Mouse (Mus musculus) adrenal gland, postnatal 36 days (tissue): ENCODE data around the gene Ttyh1. TPM values are rescaled to one million over a fixed set of nuclear protein-coding genes. Genes with fewer than 3 reads are reported as not detected.
"Not testable (repeated sequence)": the region's sequence is repeated elsewhere in the genome, so short reads cannot be mapped to it uniquely, and the experiment has no call there.

Source experiments
- DNase-seq, 2 experiments: peaks; one replicate each; pipeline ENCODE4 v3.0.0; 2021; ENCODE audit warnings: mixed read lengths in 1 of 2
- total RNA-seq, 2 experiments: library from RNA; stranded (reverse); gene quantifications; 2 replicates each; pipeline ENCODE4 v1.2.3; 2021

Gene Ttyh1
- total RNA-seq, 2 experiments from 2014 or later, result 1.9 to 3.5 TPM

DNA sequence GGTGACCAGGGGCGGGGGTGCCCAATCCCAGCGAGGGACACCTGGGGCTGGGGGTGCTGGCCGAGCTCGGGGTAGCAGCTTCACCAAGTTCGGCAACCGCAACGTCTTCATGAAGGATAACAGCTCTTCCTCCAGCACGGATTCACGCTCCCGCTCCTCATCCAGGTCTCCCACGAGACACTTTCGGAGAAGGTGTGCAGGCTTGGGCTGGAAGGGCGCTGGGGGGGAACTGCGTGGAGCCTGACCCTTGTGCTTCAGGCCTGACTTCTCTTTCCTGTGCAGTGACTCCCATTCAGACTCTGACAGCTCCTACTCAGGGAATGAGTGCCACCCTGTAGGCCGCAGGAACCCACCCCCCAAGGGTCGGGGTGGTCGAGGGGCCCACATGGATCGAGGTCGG lies 24.3 kb downstream of the Ttyh1 start:
- DNase-seq, result no peak

DNA sequence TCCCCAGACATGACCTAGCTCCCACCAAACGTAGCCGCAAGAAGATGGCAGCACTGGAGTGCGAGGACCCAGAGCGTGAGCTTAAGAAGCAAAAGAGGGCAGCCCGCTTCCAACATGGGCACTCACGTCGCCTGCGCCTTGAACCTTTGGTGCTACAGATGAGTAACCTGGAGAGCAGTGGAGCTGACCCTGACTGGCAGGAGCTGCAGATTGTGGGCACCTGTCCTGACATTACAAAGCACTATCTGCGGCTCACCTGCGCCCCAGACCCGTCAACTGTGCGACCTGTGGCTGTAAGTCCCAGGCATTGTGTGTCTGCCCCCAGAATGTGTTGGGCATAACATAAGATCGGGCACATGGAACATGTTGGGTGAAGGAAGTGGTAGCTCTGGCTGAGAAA lies 24.8 kb downstream of the Ttyh1 start:
- no peak for DNase-seq

DNA sequence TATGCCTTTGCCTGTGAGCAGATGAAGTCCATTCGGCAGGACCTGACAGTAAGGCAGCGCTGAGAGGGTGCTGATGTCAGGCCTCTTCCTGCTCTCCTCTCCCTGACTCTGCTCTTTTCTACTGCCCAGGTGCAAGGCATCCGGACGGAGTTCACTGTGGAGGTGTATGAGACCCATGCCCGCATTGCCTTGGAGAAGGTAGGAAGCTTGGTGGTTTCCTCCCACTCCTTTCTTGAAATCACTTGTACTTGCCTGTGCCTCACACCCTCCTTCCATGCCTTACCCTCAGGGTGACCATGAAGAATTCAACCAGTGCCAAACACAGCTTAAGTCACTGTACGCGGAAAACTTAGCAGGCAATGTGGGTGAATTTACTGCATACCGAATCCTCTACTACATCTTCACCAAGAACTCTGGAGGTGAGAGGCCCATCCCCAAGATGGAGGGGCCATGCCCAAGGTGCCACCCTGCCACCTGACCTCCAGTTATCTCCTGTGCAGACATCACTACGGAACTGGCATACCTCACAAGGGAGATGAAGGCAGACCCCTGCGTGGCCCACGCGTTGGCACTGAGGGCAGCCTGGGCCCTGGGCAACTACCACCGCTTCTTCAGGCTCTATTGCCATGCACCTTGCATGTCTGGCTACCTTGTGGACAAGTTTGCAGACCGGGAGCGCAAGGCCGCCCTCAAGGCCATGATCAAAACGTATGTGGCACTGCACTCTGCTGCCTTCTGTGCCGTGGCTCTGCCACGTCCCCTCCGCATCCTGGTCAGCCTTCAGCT lies 25.8 kb downstream of the Ttyh1 start:
- no peak for DNase-seq

DNA sequence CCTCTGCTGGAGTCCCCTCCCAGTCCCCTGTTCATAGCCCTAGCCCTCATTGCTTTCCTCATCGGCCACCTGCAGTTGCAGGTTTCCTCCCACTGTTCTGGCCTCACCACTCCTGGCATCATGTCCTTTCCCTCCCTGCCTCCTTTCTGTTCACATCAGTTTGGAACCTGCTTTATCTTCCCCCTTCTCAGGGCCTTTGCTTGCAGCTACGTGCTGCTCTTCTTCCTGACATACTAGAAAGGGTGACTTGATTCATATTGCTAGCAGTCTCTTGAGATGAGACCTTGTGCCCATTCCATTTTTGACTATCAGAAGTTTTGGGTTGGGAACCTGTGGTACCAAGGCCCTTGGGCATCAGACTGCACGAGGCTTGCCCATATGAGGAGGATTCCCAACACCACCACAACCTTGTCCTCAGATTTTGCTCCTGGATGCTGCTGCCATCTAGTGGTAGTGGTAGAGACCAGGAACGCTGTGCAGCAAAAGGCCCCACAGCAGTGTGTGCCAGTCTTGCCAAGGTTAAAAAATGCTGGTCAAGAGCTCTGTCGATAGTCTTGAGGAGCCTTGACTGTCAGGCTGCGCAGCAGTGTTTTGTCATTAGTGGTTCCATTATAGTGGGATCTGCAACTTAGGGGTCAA lies 26.5 kb downstream of the Ttyh1 start:
- peak; percentile 71 to 79 for DNase-seq

DNA sequence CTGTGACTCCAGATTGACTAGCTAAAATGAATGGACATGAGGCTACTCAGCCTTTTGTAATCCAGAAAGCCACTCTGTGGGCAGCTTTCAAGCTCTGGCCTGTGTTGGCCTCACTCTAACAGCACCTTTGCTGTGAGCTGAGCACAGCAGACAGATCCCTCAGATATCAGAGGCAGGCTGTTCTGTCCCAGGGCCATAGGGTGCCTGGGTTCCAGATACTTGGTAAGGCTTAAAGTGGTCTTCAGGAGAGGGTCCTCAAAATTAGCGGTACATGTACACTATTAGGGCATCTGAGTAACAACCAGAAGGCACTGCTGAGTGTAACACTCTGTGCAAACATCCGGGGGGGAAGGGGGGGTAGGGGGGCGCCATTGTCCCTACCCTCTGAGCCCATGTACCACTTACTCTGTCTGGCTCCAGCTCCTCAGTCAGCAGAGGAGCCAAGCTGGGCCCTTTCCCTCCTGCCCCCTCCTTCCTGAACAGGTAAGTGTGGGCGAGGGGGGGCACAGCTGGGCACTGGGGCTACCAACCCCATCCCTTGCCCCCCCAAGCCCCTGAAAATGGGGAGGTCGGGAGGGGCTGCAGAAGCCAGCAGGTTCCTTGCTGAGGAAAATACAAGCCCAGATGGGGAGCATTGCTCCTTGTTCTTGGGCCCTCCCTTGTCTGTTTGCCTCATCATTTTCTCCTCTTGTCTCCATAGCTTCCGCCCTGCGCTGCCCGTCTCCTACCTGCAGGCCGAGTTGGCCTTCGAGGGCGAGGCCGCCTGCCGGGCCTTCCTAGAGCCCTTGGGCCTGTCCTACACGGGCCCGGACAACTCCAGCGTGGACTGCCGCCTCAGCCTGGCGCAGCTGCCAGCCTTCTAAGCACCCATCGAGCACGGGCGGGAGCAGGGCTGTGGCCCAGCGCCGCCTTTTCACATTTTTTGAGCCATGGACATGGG lies 27.3 kb downstream of the Ttyh1 start:
- DNase-seq, result no peak

DNA sequence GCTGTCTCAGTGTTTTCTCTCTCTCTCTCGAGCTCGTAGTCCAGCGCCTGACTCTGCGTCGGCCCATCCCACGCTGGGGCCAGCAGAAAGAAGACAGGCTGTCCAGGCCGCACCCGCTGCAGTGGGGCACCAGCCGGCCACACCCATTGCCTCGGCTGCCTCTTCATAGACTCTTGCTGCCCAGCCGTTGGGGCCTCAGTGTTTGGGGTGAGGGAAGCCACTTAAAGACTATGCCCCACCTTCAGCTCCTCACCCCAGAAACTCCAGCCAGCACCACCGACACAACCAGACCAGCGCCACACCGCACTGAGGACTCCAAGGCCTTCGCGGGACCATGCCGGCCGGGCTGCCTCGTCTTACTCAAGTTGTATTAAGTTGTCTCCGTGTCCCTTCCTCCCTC lies 28.2 kb downstream of the Ttyh1 start:
- no peak for DNase-seq

DNA sequence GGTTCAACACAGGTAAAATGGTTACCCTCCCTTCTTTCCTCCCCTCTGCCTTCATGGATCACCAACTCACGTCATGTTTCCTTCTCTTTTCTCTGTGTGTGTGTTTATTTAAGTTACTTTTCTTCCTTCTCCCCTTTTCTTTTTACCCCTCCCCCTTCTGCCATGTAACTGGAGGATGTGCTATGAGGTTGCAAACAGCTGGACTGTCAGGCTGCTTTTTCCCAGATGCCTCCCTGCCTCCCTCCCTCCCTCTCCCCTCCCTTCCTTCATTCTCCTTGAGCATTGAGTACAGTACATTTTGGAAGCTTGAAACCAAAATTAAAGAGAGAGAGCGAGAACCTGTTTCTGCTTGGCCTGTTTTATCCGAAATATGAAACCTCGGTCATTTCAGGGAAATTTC lies 28.6 kb downstream of the Ttyh1 start:
- DNase-seq, result no peak

DNA sequence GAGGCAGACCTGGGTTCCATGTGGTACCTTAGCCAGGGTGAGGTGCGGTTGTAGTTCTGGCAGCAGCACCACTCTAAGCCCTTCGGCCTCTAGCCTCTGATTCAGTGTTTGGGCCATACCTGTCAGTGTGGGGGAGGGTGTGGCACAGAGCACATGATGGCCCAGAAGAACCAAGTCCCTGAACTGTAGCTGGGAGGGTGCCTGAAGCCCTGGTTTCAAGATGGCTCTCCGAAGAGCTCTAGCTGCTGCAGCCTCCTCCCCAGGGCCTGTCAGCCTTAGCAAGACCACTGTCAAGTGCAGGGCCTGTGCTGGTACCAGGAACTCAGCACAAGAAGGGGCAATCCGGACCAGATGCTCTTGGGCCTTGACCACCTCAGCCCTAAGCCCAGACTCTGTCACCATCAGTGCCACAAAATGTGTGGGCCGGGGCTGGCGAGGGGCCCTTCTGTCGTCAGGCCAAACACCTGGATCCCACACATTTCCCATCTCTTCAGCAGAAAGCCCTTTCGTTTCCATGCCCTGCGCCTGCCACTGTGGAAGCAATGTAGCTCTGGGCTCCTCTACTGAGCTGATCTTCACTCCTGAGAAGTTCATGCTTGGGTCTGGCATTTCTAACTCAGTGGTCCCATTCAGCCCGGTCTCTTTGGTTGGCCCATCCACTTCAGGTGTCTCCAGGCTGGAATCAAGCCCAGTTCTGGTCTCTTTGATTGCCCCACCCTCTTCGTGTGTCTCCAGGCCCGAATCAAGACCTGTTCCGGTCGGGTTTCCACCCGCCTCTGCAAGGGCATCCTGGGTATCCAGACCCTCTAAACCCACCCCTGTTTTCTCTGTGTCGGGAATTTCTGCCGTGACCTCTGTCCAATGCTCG lies 29.4 kb downstream of the Ttyh1 start:
- DNase-seq, result no peak

DNA sequence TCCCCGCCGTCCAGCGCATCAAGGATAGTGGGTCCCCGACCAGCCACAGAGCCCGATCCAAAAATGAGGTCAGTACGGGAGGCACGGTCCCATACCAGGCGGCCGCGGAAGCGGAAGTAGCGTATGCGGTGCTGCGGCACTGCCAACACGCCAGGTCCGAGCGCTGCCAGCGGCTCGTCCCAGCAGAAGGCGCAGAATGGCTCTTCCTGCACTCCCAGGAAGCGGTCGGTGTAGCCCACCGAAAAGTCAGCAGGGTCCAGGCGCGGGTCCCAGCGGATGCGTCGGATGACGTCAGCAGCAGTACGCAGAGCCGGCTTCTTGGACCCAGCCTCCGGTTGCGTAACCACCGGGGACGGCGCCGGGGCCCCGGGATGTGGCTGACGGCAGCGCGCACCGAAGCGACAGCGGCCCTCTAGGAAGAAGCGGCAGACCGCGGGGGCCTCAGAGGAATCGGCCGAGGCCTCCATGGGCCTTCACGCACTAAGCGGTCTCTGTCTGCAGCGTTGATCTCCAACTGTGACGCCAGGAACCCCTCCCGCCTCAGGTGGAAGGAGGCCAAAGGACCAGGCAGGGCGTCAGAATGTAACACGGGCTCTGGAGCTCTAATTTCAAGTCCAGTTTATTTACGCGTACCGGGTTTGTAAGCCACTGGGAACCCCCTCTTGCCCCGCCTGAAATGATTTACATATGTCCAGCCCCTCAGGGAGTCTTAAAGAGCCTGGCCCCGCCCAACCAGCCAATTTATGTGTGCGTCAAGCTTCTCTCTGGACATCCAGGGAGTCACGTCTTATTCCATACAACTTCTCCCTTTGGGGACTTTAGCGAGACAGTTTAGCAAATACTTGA lies 30.2 kb downstream of the Ttyh1 start:
- DNase-seq, result peak; percentile 87 to 88

DNA sequence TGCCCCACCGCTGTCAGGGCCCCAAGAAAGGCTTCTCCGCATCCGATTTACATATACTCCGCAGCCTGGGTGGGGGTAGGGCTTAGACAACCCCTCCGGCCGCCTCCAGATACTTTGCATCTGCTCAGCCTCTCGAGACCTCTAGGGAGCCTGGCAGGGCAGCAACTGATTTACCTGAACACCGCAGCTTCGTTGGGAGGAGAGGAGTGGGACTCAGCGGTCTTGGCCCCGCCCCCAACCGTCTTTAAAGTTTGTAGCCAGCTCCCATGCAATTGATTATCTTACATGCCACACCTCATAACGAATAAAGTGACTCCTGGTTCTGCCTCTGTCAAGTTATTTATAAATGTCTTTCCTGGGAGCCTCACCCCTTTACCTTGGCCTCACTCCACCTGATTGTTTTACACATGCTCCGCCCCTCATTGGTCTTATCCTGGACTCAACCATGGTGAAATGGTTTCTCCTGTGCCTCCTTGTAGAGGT lies 30.9 kb downstream of the Ttyh1 start, which contains the start of gene Leng9:
Gene Leng9, minus strand, starts transcription at position 316 of the 483 bp plus-strand sequence.
- DNase-seq, result peak in 1 of 2 experiments; percentile 66

DNA sequence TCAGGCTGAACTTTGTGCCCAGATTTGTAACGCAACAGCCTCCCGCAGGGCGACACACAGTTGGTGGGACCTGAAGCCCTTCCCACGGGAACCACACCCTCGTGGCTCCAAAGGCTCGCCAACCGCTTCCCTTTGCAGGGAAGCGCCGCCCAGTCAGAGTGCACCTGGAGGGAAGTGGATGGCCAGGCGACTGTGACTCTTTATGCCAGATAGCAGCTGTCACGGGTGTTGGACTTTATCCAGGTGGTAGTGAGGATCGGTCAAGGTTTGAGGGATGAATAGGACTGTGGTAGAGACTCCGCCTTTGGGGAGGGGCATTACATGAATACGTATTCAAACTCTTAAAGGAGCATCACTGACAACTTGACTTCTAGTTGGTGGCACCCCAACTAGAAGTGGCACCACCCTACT lies 31.6 kb downstream of the Ttyh1 start:
- DNase-seq, result peak; percentile 82 to 84

DNA sequence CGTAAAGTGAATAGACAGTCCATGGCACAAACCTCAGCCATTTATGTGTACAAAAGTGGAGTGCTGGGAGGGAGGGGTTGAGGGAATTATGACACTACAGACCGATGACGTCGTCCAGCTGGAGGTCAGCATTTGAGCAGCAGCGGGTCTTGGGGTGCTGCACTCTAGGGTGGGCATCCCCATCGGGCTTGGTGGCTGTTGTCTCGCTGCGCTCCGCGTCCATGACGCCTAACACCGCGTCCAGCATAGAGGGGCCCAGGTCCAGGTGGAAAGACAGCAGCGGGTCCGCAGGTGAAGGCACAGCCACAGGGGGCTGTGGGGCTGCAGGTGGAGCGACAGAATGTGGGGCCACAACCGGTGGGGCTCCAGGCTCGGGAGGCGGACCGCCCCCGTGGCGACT lies 32.0 kb downstream of the Ttyh1 start:
- DNase-seq, result no peak

DNA sequence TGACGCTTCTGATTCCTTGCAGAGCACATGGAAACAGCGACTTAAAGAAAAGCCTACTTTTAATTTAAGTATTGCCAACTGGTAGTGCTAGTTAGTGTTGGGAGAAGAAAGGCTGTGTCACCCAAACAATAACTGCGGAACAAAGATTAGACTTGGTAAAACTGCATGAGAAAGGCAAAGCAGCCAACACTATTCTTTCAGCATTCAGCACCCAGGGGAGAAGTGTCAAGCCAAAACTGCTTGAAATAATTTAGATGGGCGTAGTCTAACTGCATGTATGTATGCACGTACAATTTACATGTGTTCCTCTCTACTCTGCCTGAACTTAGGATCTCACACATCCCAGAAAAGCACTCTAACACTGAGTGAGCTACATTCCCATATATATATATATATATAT lies 35.1 kb downstream of the Ttyh1 start:
- DNase-seq, result no peak

DNA sequence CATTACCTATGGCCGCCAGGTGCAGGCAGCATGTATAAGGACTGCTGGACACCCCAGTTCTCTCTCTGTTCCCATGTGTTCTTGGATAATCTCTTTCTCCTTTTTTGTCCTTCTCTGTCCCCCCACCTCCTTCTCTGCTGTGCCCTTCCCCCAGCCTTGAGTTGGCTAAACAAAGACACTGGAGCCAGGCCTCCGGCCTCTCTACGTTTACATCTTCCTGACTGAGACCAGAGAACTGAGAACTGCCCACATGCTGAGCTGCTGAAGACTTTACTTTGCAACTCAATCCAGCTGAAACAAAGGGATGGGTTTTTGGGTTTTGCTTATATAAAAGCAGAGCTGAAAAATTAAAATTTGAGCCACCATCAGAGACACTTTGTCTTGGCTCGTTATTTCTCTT lies 35.8 kb downstream of the Ttyh1 start:
- DNase-seq, result no peak

DNA sequence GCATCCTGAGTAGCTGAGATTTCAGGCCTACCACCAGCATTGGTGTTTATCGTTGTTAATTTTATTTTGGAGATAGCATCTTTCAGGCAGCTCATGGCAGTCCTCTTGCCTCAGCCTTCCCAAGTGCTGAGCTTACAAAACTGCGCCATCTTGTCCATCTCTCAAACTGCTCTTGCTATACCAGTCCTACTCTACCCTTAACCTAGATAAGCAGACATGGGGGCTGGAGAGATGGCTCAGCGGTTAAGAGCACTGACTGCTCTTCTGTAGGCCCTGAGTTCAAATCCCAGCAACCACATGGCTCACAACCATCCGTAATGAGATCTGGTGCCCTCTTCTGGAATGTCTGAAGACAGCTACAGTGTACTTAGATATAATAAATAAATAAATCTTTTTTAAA lies 42.4 kb downstream of the Ttyh1 start:
- DNase-seq, result not testable (repeated sequence)

DNA sequence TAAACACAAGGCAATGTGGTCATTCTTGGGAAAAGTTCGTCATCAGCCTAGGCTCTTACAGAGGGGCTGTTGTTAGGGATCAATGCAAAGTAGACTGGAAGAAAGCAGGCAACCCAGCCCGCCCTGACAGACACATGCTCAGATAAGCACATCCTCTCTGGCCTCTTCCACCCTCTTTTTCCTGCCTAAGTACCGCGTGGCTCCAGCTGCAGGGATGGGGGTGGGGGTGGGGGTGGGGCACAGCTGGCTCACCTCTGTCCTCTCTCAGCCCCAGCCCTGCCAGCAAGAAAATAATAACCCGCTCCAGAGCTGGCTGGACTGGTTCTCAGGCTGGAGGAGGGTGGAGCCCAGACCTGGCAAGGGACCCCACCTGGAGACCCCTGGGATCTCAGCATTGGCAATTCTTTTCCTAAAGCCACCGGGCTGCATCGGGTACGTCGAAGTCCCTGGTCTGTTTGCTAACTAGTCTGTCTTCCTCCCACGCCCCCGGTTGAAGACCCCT lies 44.4 kb downstream of the Ttyh1 start:
- peak in 1 of 2 experiments; percentile 40 for DNase-seq

DNA sequence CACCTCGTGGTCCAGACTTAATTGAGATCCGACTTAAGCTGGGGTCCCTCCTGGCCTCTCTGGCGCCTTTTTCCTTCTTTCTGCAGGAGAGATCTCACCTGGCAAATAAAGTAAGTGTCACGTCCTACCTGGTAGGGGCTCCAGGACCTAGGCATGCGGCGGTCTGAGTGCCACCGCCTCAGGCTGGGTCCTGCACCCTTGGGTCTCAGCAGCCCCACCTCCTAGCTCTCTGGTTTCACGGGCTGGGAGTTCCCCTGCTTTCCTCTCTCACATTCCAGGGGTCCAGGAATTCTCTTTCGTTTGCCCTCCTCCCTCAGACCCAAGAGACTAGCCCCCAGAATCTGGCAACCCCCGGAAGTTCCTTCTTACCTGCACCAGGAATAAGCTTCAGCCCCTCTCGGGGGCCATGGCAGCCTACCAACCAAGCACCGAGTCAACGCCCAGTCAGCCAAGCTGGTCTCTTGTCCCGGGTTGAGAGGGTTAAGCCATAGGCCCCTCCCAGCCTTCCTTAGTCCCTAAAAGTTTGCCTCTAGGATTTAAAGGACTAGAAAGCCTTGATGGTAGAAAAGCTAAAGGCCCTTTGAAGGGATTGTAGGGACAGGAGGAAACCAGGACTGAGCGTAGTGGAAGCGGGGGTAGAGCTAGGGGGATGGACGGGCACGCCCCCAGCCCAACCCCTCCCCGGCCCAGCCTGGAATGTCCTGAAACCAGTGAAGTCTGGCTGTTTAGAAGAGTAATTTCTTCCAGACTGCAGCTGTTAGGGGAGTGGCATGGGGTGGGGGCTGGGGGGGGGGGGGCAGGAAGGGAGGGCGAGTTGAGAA lies 45.1 kb downstream of the Ttyh1 start, which contains the start of gene Cdc42ep5:
Gene Cdc42ep5, minus strand, starts transcription at position 771 of the 821 bp plus-strand sequence.
- DNase-seq, result peak; percentile 59 to 80

DNA sequence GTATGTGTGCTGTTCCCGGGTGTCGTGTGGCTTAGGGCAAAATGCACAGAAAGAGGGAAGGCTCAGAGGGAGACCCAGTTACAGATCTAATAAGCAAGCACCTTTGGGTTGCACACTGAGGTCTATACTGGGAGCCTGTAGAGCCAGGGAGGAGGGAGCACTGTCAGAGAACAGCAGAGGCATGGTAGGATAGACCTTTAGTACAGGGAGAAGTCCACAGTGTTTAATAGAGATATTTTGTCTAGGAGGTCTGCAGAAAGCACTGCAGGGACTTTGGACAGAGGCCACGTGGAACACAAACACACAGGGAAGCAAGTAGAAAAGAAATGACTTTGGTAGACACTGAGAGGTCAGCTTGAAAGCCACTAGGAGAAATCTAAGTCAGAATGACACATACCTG lies 46.1 kb downstream of the Ttyh1 start:
- DNase-seq, result no peak

DNA sequence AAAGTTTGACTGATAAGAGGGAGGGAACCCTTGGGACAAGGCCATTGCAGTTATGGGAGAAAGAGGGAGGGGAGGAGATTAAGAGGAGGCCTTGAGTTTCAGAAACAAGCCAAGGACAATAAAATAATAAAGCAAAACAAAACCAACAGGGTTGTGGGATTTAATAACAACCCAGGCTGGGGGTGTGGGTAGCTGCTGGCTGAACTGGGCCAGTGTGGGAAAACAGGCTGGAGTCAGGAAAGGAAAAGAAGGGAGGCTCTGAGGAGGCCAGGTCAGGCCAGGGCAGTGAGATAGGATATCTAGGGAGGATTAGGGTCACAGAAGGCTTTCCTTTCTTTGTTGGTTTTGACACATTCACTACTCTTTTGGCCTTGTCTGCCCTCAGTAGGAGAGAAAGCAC lies 47.9 kb downstream of the Ttyh1 start:
- peak in 1 of 2 experiments; percentile 44 for DNase-seq
